Mouse (Mus musculus): Measurements from ENCODE around the gene Arid4a.

The Arid4a gene

DNA sequence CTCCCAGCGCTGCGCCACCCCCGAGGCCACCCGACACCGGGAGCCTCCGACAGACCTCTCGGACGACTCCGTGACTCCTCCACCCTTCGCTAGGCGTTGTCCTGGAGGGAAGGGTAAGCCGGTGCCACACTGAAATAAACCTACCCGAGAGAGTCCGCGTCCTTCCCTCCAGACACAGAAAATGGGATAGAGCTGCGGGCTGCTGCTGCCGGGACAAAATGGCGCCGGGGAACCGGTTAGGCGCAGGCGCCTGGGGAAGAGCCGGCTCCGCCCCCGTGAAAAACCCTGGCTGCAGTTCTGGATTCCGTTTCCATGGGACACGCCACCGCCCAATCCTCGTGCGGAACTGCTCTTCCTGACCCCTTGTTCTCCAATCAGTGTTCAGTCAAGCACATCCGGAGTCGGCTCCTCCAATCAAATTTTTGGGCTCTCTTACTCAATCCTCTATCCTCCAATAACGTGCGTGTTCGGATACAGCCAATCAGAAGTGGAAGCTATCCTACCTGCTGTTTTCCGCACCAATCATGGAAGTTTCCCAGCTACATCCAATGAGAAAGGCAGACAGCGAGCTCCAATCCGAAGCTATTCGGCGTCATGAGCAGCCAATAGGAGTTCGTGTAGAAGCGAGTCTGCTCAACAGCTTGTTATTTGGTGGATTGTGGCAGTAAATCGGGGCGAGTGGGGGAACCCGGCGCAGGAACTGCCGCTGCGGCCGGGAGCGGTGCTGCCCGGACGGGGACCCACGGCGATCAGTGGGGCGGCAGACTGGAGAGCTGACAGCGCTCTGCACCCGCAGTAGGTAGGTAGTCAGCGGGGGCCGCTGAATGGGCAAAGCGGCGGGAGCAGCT is at the start of gene Arid4a:
Gene Arid4a, plus strand, starts transcription at position 628 of the 848 bp plus-strand sequence.
- peak; percentile 100 for DNase-seq (ENCODE audit: low read depth, low spot score)

DNA sequence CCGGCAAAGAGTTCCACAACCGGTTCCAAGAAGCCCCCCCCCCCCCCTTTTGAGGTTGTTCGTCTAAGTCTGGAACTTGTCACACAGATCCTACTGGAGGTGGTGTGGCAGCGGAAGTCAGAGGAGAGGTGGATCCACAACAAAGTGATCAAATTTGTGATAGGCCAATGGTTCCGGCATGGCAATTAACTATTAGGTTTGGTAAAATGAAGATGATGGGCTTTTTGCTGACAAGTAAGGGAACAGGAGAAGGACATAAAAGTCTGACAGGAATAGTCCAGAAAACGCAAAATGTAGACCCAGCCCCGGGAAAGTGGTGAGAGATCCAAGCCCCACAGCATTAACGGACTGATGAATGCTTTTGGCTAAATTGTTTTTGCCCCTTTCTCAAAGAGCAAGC is 48.2 kb upstream of the Arid4a start:
- DNase-seq (ENCODE audit: low read depth, low spot score), result no peak

DNA sequence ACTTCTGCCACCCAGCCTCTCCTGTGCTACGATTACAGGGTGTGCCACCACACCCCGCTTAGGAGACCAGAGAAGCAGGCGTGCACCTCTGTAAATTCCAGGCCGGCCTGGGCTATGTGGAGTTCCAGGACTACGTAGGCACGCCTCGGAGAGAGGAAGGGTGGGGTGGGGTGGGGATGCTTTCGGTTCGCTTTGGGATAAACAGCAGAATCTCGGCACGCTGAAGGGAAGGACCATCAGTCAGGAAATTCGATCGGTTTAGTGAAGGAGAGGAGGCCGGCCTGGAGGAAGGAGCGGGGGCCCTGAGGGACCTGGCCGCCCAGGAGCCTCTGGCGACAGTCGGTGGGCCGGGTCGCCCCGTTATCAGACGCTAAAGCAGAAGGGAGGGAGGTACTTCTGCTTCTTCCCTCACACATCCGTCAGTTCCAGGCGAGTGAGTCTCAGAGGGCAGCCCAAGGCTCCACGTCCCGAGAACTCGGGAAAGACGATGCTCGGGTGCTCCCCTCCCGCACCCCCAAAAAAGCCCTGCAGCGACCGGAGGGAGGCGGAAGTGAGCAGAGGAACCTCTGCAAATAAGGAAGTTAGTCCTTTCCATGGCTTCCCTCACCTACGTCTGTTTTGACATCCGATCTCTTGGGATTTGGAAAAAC is 47.5 kb upstream of the Arid4a start:
- peak; percentile 48 for DNase-seq (ENCODE audit: low read depth, low spot score)

DNA sequence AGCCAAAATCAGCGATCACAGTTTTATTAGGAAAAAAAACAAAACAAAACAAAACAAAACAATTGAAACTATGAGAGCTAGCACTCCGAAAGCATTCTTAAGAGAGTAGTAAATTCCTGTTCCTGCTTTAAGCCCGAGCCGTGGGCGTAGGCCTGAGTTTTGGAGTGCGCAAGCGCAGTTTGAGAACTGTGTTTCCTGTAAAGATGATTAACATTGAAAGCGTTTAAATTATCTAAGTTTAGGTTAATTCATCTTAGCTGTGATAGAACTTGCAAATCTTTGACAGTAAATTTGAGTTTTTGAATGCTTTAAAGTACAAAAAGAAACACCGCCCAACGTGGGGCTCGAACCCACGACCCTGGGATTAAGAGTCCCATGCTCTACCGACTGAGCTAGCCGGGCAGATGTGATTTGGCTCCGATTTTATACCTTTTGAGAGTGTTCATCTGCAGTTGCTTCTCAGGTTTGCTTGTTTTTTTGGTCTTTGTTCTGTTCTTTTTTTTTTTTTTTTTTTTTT is 46.9 kb upstream of the Arid4a start:
- no peak for DNase-seq (ENCODE audit: low read depth, low spot score)

DNA sequence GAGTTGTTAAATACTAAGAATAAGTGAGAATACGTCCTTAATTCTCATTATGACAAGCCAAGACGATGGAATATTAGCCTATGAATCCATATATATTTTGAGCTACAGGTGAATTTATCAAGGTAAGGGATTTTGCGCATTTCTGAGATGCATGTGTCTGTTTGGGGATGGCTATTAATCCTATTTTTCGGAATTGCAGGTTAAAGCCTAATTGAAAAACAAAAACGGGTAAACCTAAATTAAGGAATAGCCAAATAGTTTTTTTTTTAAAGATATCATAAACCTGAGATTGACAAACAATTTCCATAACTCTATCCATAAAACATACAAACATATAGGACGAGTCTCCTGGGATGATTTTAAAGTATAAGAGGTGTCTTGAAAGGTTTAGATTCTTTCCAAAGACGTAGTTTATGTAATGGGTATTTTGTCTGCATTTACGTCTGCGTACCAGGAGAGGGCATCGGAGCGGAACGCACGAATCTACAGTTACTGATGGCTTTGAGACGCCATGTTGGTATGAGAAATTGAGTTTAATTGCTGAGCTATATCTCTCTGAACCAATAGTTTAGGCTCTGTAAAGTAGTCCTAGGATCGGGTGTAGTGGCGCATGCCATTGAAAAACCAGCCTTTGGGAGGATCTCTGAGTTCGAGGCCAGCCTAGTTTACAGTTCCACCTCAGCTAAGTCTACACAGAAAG is 46.2 kb upstream of the Arid4a start:
- no peak for DNase-seq (ENCODE audit: low read depth, low spot score)

DNA sequence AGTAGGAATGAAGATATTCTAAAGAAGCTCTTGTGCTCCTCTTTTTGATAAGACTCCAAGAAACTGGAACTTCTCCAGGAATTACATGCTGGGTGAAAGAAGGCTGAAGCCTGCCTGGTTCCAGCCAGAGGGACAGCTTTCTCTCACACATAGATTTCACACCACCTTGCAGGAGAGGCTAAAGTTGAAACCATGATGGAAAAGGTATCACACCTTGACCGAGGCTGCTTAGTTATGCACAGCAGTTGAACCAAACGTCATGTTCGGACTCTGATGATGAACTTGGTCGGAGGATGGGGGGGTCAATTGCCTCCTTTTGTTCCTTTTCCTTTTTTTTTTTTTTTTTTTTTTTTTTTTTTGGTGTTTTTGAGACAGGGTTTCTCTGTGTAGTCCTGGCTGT is 42.0 kb upstream of the Arid4a start:
- no peak for DNase-seq (ENCODE audit: low read depth, low spot score)

DNA sequence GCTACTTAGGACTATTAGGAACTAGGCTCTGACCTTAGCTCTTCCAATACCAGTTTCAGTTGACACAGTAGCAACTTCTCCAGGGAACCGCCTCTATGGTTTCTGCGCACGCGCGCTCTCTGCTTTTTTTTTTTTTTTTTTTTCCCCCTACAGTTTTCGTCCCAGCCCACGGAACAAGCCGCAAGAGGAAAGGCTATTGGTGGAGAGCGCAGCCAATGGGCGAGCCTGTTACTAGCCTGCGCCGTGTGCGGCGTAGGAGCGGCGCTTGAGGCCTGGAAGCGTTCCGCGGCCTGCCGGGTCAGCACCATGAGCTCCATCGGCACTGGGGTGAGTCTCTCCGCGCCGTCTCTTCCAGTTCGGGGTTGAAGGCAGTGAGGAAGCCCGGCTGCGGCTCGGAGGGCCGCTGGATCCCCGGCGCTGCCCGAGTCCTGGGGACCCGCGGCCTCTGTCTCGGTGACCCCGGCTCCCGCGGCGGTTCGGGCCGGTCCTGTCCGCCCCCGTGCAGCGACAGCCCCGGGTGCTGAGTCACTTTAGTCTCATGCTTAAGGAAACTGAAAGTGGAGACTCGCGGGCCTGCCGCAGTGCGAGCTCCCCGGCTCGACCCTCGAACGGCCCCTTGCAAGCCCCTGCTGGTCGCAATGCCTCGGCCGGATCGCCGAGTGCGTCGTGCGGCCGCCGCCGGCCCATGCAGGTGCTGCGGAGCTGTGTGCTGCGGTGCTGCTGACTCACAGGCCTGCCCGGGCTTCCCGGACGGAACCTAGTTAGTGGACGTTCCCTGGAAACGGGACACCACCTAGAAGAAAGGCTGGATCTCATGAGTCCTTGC is 41.1 kb upstream of the Arid4a start, which contains the start of gene Psma3:
Gene Psma3, plus strand, starts transcription at position 181 of the 826 bp plus-strand sequence.
- DNase-seq (ENCODE audit: low read depth, low spot score), result peak; percentile 86

DNA sequence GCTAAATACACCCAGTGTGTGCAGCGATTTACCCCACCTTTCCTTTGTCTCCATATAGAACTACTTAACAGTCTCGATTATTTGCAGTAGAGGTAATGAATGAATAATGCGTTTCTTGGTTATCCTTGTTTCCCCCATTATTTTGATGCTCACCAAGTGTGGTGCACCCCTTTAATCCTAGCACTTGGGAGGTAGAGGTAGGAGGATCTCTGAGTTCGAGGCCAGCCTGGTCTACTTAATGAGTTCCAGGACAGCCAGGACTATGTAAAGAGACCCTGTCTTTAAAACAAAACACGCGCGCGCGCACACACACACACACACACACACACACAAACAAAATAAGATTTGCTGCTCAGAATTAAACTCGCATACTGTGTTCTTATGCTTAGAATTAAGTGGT is 40.4 kb upstream of the Arid4a start:
- DNase-seq (ENCODE audit: low read depth, low spot score), result no peak

DNA sequence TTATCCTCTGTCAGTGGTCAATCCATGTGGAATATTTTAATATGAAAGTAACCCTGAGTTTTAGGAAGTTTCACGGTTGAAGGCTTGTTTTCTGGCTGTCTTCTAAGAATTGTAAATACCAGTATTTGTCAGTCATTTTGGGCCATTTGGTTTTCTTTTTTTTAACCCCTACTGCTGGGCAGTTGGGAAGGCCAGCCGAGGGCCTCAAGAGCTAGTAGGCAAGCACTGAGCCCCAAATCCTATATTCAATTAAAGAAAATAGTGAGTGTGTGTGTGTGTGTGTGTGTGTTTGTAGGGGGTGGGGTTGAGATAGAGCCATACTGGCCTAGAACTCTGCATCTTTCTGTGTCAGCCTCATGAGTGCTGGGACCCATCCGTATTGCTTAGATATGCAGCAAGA is 39.9 kb upstream of the Arid4a start:
- DNase-seq (ENCODE audit: low read depth, low spot score), result no peak

DNA sequence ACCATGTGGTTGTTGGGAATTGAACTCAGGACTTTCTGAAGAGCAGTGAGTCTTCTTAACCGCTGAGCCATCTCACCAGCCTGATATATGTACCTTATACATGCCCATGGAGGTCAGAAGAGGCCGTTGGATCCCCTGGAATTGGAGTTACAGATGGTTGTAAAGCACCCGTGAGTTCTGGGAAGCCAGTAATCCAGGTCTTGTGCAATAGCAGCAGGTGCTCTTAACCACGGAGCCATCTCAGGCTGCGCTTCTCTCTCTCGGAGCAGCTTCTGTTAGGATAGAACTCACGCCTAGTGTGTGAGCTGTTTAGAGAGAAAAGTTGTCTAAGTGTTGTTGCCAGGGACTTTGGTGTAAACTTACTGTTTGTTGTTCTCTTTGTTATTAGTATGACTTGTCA is 37.4 kb upstream of the Arid4a start:
- no peak for DNase-seq (ENCODE audit: low read depth, low spot score)

DNA sequence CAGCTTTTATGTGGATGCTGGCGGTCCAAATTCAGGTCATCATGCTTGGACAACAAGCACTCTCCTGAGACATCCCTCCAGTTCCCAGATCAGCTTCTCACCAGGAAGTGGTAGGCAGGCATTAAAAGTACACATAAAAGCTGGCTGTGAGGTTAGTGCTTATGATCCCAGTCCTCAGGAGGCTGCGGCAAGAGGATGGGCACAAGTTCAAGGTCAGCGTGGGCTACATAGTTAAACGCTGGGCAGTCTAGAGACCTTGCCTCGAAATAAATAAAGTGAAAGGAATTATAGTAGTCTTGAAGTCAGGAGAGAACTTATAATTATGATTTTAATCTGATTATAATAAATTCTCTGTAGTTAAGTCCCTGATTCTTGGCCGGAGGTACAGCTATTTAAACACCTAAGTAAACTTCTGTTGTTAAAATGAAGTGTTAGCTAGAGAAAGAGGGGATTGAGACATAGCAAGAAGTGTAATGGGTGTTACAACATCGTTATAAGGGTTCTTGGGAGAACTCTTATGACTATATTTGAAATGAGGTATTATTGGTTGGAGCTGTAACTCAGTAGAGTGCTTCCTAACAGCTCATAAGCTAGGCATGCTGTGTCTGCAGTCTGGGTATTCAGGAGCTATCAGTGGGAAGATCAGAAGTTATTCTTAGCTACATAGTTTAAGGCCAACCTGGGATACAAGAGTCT is 30.8 kb upstream of the Arid4a start:
- no peak for DNase-seq (ENCODE audit: low read depth, low spot score)

DNA sequence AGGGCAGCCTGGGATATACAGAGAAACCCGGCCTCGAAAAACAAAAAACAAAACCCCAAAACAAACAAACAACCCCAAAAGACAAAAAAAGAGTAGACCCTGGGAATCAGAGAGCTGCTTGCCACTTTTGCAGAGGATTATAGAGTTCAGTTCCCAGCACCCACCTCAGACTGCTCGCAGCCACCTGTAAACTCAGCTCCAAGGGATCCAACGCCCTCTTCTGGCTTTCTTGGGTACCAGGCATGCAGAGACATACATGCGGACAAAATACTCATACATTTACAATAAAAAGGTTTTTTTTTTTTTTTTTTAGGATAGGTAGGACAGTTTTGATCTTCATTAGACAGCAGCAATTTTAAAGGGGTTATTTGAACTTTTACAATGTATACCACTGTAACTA is 18.6 kb upstream of the Arid4a start:
- no peak for DNase-seq (ENCODE audit: low read depth, low spot score)

DNA sequence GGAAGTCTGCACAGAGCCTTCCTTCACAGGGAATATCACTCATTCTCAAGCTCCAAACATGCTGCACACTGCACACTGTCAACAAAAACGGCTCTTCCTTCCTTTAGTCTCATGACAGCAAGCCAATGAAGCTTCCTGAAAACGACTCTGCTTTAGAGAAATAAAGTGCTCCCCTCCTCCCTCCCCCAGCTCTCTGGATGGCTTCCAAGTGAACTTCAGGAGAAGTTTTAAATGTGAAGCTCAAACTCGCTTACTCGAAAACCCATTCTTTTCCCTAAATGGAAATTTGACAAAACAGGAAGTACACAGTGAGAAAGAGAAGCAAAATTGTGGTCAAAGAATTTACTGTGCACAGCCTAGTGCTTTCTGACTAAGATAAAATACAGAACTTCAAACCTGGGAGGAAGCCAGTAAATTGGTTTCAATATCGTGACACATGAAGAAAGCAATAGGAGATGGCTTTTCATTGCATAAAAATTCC is 16.3 kb upstream of the Arid4a start:
- DNase-seq (ENCODE audit: low read depth, low spot score), result no peak

DNA sequence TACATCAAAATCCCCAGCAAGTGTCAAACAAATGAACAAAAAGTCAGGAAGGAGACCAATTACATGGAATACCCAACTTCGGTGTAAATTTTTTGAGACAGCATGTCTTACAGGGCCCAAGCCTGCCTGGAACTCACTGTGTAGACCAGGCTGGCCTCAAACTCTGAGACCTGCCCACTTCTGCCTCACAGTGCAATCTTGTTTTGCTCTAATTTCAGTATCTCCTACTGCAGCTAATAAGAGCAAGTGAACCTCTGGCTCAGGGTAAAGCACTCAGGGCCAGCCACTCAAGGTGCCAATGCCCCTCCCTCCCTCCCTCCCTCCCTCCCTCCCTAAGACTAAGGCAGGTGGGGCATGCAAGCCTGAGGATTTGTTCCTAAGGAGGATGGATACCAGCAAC is 15.4 kb upstream of the Arid4a start:
- DNase-seq (ENCODE audit: low read depth, low spot score), result no peak

DNA sequence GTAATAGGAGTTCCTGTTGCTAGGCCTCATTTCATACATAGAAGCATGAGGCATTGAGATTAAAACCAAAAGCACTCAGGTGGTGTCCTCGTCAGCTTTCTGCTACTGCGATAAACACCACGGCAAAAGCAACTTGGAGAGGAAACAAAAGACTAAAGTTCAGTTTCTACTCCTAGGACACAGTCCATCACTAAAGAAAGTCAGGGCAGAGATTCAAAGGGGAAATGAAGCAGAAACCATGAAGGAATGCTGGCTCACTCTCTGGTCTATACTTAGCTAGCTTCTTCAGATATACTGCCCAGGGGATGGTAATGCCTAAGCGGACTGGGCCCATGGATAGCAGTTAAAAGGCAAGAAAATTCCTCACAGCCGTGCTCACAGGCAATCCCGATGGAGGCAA is 14.3 kb upstream of the Arid4a start:
- no peak for DNase-seq (ENCODE audit: low read depth, low spot score)

DNA sequence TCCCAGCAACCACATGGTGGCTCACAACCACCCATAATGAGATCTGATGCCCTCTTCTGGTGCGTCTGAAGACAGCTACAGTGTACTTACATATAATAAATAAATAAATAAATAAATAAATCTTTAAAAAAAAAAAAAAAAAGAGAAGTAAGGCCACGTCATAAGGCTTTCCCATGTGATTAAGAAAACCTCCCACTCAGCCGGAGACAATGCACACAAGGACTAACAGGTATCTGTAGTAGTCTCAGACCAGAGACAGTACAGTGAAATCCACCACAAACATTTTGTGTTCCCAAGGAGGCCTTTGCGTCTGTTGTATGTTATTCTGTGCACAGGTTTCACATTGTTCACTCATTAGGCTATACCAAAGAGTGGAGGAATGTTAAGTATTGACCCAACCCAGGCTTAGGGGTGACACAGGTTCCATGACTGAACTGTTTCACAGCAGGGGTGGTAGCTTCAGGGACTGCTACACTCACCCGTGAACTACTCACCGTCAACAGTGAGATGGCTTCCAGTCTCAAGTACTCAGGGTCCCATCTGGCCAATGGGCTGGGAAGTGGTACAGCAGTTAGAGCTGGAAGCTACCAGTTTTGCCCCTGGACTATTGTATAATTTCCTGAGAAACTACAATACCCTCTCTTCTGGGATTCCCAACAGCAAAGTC is 11.9 kb upstream of the Arid4a start:
- no peak for DNase-seq (ENCODE audit: low read depth, low spot score)

DNA sequence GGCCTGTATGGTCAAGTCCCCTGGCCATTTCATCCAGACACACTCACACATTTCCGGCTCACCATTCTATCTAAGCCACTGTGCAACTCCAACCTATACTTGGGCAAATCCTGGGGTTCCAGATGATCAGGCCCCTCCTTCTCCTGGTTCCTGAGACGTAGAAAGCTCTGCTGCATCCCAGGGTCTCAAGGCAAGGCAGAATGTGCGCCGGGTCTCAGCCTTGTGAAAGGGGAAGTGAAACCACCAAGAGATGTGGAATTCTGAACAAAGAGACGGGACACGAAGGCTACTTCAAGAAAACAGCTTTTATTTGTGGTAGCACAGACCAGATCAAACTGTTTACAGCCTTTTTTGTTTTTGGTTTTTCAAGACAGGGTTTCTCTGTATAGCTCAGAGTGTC is 9.6 kb upstream of the Arid4a start:
- no peak for DNase-seq (ENCODE audit: low read depth, low spot score)

DNA sequence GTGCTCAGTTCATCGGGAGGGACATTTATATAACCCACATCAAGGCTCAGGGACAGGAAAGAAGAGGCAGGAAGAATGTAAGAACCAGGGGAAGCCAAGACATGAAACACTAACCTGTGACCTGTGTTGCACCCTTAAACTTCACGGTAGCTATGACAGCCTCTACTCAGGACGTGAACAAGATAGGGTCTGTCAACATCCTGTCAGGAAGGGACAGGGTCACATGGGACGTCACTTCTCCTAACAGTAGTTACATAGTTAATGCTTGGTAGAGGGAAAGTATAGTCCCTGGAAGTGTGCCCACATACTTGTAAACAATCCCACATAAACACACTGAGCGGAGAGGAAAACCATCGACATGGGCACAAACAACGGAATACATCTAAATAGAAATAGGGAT is 8.9 kb upstream of the Arid4a start:
- no peak for DNase-seq (ENCODE audit: low read depth, low spot score)

DNA sequence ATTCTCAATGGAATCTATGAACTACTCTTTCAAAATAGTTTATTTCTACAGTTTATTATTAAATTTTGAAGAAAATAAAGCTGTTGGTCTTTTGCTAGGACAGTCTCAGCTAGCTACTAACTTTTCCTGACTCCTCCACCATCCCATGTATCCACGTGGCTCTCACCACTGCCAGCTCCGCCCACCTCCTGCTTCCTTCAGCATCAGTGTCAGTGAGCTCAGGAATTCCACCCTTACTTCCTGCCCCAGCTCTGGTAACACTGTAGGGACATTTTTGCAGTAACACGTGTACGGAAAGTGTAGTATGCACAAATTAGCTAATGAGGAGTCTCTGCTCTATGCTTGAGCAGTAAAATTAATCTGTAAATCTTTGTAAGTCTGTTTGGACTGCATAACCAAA is 6.0 kb upstream of the Arid4a start:
- DNase-seq (ENCODE audit: low read depth, low spot score), result no peak

DNA sequence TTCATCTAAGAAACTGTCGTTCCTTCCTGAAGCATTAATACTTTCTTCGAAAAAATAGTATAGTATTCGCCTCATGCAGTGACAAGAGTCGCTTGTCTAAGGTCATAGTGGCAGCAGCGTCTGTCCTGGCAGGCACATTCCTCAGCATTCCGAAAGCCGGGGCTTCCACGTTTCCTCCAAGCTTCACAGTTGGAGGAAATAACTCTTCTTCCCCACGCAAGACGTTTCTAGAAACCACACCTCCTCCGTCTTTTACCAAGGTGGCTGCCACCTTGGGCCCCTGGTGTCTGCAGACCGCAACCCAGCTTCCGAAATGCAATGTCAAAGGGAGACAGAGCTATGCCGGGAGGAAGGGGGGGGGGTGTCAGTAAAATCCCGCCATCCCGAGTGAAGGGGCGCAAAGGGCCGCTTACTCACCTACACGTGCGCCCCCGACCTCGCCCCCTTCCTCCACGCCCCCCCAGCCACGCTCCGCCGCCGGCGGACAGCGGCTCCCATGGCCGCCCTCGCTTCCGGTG is 886 bp upstream of the Arid4a start:
- no peak for DNase-seq (ENCODE audit: low read depth, low spot score)

Data from retina, adult 2 months (tissue).